Mouse (Mus musculus) gastrocnemius, postnatal 36 days (tissue): ENCODE results near the gene Gipr. TPM values are rescaled to one million over a fixed set of nuclear protein-coding genes. Genes with fewer than 3 reads are reported as not detected.

ENCODE experiments used
- DNase-seq, 2 experiments: peaks; one replicate each; pipeline ENCODE4 v3.0.0; 2022
- intact Hi-C: fragments of 180-260 bp; cut with DNase I; formaldehyde crosslinking; loops from one replicate; pipeline ENCODE4 v1.15.1; 2025
- total RNA-seq, 2 experiments: library from RNA; stranded (reverse); gene quantifications; 2 replicates each; pipeline ENCODE4 v1.2.3; 2021

The Gipr gene
- total RNA-seq, 2 experiments from 2014 or later, result not detected

- intact Hi-C loops, result loop anchor here (2.0 to 5.0 kb wide), 4 partner anchors 28 to 163 kb away; partner anchors contain the start of genes Ercc1, Ppm1n and Rtn2
- peak; percentile 44 to 58 for DNase-seq
These were observed 13.2 kb upstream of the Gipr start for GRCm38 (mm10) chr7:19179173-19179572.

GRCm38 (mm10) chr7:19178443-19179092 is 12.6 kb upstream of the Gipr start:
- intact Hi-C loops, result loop anchor here (2.0 to 5.0 kb wide), 4 partner anchors 28 to 164 kb away; partner anchors contain the start of genes Ercc1, Ppm1n and Rtn2

GRCm38 (mm10) chr7:19178035-19178434 is 12.1 kb upstream of the Gipr start:
- no peak for DNase-seq
- intact Hi-C loops, result loop anchor here (2.0 to 5.0 kb wide), 4 partner anchors 29 to 164 kb away; partner anchors contain the start of genes Ercc1, Ppm1n and Rtn2

More at GRCm38 (mm10) chr7:19178443-19179092, 12.6 kb upstream of the Gipr start:
- peak; percentile 59 to 69 for DNase-seq

GRCm38 (mm10) chr7:19177216-19177615 is 11.3 kb upstream of the Gipr start:
- intact Hi-C loops, result loop anchor here (5.0 kb wide), 3 partner anchors 105 to 165 kb away; partner anchors contain the start of genes Ercc1, Ppm1n and Rtn2

GRCm38 (mm10) chr7:19176516-19176947 is 10.6 kb upstream of the Gipr start:
- no peak for DNase-seq

More at GRCm38 (mm10) chr7:19177216-19177615, 11.3 kb upstream of the Gipr start:
- no peak for DNase-seq

GRCm38 (mm10) chr7:19175708-19176515 is 10.0 kb upstream of the Gipr start, which contains the start of gene Eml2:
TSS of gene Eml2 (plus strand) at chr7:19176421.
- no peak for DNase-seq
- intact Hi-C loops, result loop anchor here (5.0 kb wide), 3 partner anchors 106 to 166 kb away; partner anchors contain the start of genes Ercc1, Ppm1n and Rtn2

More at GRCm38 (mm10) chr7:19176516-19176947, 10.6 kb upstream of the Gipr start:
- intact Hi-C loops, result loop anchor here (5.0 kb wide), 3 partner anchors 106 to 166 kb away; partner anchors contain the start of genes Ercc1, Ppm1n and Rtn2

- intact Hi-C loops, result loop anchor here (2.0 kb wide), 1 partner anchor 16 kb away; no protein-coding TSS in a partner anchor
- peak; percentile 65 to 82 for DNase-seq
These were observed 6.9 kb upstream of the Gipr start for GRCm38 (mm10) chr7:19172874-19173273.

GRCm38 (mm10) chr7:19171831-19172230 is 5.9 kb upstream of the Gipr start:
- no peak for DNase-seq
- intact Hi-C loops, result loop anchor here (2.0 kb wide), 1 partner anchor 15 kb away; no protein-coding TSS in a partner anchor

GRCm38 (mm10) chr7:19170142-19170541 is 4.2 kb upstream of the Gipr start:
- intact Hi-C loops, result no loop called here
- DNase-seq, result no peak

GRCm38 (mm10) chr7:19169506-19169905 is 3.6 kb upstream of the Gipr start:
- intact Hi-C loops, result no loop called here
- no peak for DNase-seq

GRCm38 (mm10) chr7:19166990-19167389 is 1.1 kb upstream of the Gipr start:
- DNase-seq, result no peak
- intact Hi-C loops, result no loop called here

GRCm38 (mm10) chr7:19164978-19165377 is 949 bp downstream of the Gipr start:
- intact Hi-C loops, result no loop called here
- DNase-seq, result no peak

- DNase-seq, result no peak
- intact Hi-C loops, result no loop called here
These were observed 1.7 kb downstream of the Gipr start for GRCm38 (mm10) chr7:19164189-19164588.

GRCm38 (mm10) chr7:19163752-19164151 is 2.2 kb downstream of the Gipr start:
- intact Hi-C loops, result no loop called here
- DNase-seq, result no peak

- intact Hi-C loops, result no loop called here
These were observed 3.0 kb downstream of the Gipr start for GRCm38 (mm10) chr7:19162928-19163327.

GRCm38 (mm10) chr7:19160115-19160514 is 5.8 kb downstream of the Gipr start:
- intact Hi-C loops, result no loop called here
- DNase-seq, result no peak

More at GRCm38 (mm10) chr7:19162928-19163327, 3.0 kb downstream of the Gipr start:
- DNase-seq, result no peak

GRCm38 (mm10) chr7:19159411-19159810 is 6.5 kb downstream of the Gipr start:
- DNase-seq, result no peak
- intact Hi-C loops, result loop anchor here (5.0 kb wide), 1 partner anchor 48 kb away; no protein-coding TSS in a partner anchor

GRCm38 (mm10) chr7:19158601-19159000 is 7.3 kb downstream of the Gipr start:
- DNase-seq, result no peak
- intact Hi-C loops, result loop anchor here (5.0 kb wide), 1 partner anchor 49 kb away; no protein-coding TSS in a partner anchor

- peak; percentile 87 to 88 for DNase-seq
- intact Hi-C loops, result loop anchor here (2.0 to 5.0 kb wide), 2 partner anchors 16 to 50 kb away; no protein-coding TSS in a partner anchor
These were observed 8.6 kb downstream of the Gipr start for GRCm38 (mm10) chr7:19157160-19157800.
